Mouse (Mus musculus) heart, embryonic 13.5 days (tissue): Measurements from ENCODE around the gene 1700014D04Rik. TPM values are rescaled to one million over a fixed set of nuclear protein-coding genes. Genes with fewer than 3 reads are reported as not detected.
A peak's percentile ranks its signal among the peaks of the same experiment; 100 is the strongest.
"Not testable (repeated sequence)": the region's sequence is repeated elsewhere in the genome, so short reads cannot be mapped to it uniquely, and the experiment has no call there.

ENCODE experiments used
- ATAC-seq: fragments of 200-750 bp; cut with Nextera tagmentation; 2 replicates; pipeline ENCODE4 v1.8.0; 2017; ENCODE audit warnings: moderate TSS enrichment; ENCODE audit not compliant: insufficient number of reproducible peaks, low FRiP score, low TSS enrichment; ENCODE audit errors: extremely low read depth
- H3K27ac ChIP-seq: fragments of 300-500 bp; sonication (generic); replicated peaks from 2 replicates; pipeline ENCODE4 v1.5.1; 2015; ENCODE audit warnings: moderate library complexity, mild to moderate bottlenecking, inconsistent platforms
- H3K27me3 ChIP-seq: fragments of 300-500 bp; sonication (generic); replicated peaks from 2 replicates; pipeline ENCODE4 v1.6.1; 2015; ENCODE audit warnings: mild to moderate bottlenecking, inconsistent platforms
- H3K36me3 ChIP-seq: fragments of 300-500 bp; sonication (generic); 2 replicates; pipeline ENCODE4 v1.6.1; 2015; ENCODE audit warnings: mild to moderate bottlenecking, inconsistent platforms
- H3K4me1 ChIP-seq: fragments of 300-500 bp; sonication (generic); 2 replicates; pipeline ENCODE4 v1.6.1; 2015; ENCODE audit warnings: inconsistent platforms
- H3K4me2 ChIP-seq: fragments of 300-500 bp; sonication (generic); 2 replicates; pipeline ENCODE4 v1.6.1; 2015; ENCODE audit warnings: inconsistent platforms, mild to moderate bottlenecking, moderate library complexity
- H3K4me3 ChIP-seq: fragments of 300-500 bp; sonication (generic); 2 replicates; pipeline ENCODE4 v1.5.1; 2015; ENCODE audit warnings: moderate library complexity, mild to moderate bottlenecking, inconsistent platforms
- H3K9ac ChIP-seq: fragments of 300-500 bp; sonication (generic); 2 replicates; pipeline ENCODE4 v1.6.1; 2015; ENCODE audit warnings: inconsistent platforms, mild to moderate bottlenecking, moderate library complexity
- H3K9me3 ChIP-seq: fragments of 300-500 bp; sonication (generic); 2 replicates; pipeline ENCODE4 v1.6.1; 2016; ENCODE audit warnings: inconsistent platforms
- WGBS: fragments of 180-500 bp; shearing (Covaris S2); methylation state at CpG from one replicate; pipeline ENCODE4 v1.1.7; 2015; ENCODE audit warnings: mixed read lengths; 5-methylcytosine and 5-hydroxymethylcytosine counted together
- polyA plus RNA-seq: library from polyadenylated mRNA; unstranded; fragments of >200 nt; fragmentation: Nextera tagmentation; extraction: Ambion mirVana; gene quantifications from 2 replicates; pipeline ENCODE4 v1.2.1, GENCODE M21; 2015

Gene 1700014D04Rik
- polyA plus RNA-seq, 1 experiment from 2014 or later, result not detected

DNA sequence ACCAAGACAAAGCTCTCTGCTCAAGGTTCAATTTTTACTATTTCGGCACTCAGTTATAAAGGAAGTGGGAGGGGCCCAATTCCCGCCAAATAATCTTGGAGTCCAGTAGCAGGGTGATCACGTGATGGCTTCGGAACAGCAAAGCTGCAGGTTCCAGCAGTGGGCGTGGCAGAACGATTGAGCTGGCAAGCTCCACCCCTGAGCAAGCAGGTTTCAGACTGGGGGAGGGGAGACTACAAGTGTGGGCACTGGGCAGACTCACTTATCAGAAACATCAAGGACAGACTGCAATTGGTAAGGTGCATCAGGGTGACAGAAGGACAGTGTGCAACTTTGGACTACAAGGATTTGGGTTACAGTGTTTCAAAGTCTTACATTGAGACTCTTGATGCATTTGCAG, 12.2 kb downstream of the 1700014D04Rik start:
- H3K27me3 ChIP-seq, H3K9me3 ChIP-seq, H3K9ac ChIP-seq, H3K4me1 ChIP-seq, H3K4me2 ChIP-seq, H3K36me3 ChIP-seq, H3K27ac ChIP-seq, ATAC-seq, H3K4me3 ChIP-seq: not testable (repeated sequence)
- 29% methylated on average over 6 of the region's 6 CpGs for WGBS

DNA sequence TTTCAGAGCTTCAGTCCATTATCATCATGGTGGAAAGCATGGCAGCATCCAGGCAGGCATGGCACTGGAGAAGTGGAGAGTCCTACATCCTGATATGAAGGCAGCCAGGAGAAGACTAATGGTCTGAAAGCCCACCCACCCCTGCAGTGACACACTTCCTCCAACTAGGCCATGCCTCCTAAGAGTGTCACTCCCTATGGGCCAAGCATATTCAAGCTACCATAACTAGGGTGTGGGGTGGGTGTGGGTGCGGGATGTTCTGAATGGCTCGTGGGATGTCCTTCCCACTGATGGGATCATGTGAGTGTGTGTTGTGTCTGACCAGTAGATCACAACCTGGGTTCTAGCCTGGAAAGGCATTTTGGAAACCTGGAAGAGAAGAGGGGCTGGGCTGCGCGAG, 12.6 kb downstream of the 1700014D04Rik start:
- no peaks in the 10 kb centered on the region for H3K36me3 ChIP-seq
- no peaks in the 10 kb centered on the region for H3K9me3 ChIP-seq
- ATAC-seq, result no peak
- 0 out of 2 replicates have a peak, but pooled peaks cover 6% of the 10 kb centered on the region for H3K27me3 ChIP-seq
- no peak overlapping the region for H3K27ac ChIP-seq
- H3K9ac ChIP-seq, result no peak overlapping the region
- no peaks in the 10 kb centered on the region for H3K4me1 ChIP-seq
- WGBS, result 85% methylated on average over 4 of the region's 4 CpGs
- no peak overlapping the region for H3K4me3 ChIP-seq
- H3K4me2 ChIP-seq, result no peak overlapping the region

DNA sequence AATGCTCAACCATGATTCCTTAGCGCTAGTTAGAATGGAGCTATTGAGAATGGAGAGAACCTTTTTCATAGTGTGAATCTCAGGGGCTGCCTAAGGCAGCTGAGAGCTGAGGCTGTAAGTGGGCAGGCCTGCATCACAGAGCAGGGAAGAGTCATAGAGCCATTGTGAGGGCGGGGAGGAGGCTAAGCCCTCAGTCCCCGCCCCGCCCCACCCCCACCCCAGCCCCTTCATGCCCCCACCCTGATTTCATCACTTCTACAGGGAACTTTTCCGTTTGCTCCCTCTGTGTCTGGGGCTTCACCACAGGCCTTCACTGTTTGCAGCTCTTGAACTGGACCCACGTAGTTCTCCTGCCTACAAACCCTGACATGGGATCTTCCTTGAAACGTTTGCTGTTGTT, 14.9 kb downstream of the 1700014D04Rik start, which contains the start of gene Spata31d1d:
TSS of gene Spata31d1d (minus strand) at position 101 of the 400 bp plus-strand sequence.
- H3K4me1 ChIP-seq, result peaks cover 6% of the 10 kb centered on the region
- no peak within 1 kb of the TSS for H3K27ac ChIP-seq
- no peak for ATAC-seq
- no peaks in the 10 kb centered on the region for H3K36me3 ChIP-seq
- H3K4me2 ChIP-seq, result no peak within 1 kb of the TSS
- no peaks in the 10 kb centered on the region for H3K9me3 ChIP-seq
- WGBS, result 34% methylated on average over 7 of the region's 7 CpGs
- no peak within 1 kb of the TSS for H3K9ac ChIP-seq
- H3K27me3 ChIP-seq, result peaks cover 15% of the 10 kb centered on the region; the same call in 1 of the 2 replicates
- H3K4me3 ChIP-seq, result no peak within 1 kb of the TSS

DNA sequence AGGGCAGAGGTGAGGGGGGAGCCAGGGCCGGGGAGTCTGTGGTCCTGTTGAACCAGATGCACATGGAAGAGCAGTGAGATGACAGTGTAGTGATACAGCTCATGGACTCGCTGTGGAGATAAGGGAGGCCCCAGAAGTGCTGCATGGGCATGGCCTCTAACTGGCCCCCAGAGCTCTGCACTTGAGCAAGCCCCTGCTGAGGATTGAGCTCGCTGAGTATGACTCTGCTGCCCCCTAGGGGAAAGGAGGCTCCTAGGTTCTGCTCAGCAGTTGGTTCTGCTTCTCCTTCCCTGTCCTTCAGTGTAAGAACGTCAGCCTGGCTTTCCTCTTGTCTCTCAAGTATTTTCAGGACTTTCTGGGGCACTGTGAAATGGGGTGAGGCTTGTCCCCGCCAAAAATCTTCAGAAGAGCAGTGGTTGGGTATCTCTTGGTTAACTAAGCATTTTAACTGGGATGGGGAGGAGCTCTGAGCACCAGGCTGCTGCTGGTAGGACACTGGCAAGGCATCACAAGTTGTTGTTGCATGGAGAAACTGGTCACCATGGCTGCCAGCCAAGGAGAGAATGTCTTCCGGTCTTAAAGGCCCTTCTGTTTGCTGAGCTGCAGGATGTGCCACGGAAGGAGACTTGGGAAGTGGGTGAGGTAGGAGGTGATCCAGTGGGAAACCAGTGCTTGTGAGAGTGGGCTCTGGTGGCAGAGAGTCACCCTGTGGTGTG, 18.0 kb downstream of the 1700014D04Rik start:
- H3K9ac ChIP-seq, result peak overlapping the region; percentile 50; the same call in 1 of the 2 replicates
- no peak overlapping the region for H3K4me3 ChIP-seq
- H3K27ac ChIP-seq, result no peak overlapping the region
- peak overlapping the region; percentile 26; the same call in 1 of the 2 replicates for H3K4me2 ChIP-seq
- peaks cover 15% of the 10 kb centered on the region for H3K4me1 ChIP-seq
- H3K9me3 ChIP-seq, result no peaks in the 10 kb centered on the region
- no peaks in the 10 kb centered on the region for H3K36me3 ChIP-seq
- H3K27me3 ChIP-seq, result peaks cover 20% of the 10 kb centered on the region; the same call in 1 of the 2 replicates
- ATAC-seq, result peak; percentile 61
- 13% methylated on average over 7 of the region's 7 CpGs for WGBS

DNA sequence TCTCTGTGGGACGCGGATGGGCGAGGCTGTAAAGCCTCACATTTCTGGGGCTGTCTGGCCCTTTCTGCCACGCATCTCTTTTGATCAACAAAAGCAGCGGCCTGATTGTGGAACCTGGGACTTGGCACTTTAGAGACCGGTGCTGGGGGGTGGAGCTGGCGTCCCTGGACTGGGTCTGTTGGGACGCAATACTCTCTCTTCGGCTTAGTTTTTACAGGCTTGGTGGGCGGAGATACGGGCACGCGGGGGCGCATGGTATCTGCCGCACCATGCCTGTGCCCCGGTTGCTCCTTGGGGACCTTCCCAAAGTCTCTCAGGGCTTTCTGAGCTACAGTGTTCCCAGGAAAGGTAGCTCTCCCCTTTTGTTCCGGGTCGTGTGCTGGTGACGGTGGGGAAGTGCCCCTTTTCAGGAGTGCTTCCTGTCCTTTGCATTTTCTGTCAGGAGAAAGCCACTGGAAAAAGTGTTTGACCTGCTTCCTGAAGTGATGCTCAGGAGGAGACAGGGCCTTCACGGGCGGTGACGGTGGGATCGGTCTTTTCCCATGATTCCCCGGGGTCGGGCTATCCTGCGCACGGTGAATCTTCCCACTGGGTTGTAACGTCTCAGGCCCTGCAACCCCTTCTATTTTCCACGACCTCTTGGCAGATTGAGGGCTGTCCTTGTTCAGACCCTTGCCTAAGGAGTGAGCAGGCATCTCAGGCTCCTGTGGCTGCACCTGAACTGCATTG, 20.2 kb downstream of the 1700014D04Rik start:
- Histone ChIP-seq H3K9ac (peak overlapping the region; percentile 66), H3K27ac (no peak overlapping the region), H3K9me3 (no peaks in the 10 kb centered on the region), H3K4me1 (peaks cover 15% of the 10 kb centered on the region), H3K4me3 (peak overlapping the region; percentile 37), H3K27me3 (peaks cover 20% of the 10 kb centered on the region; the same call in 1 of the 2 replicates), H3K36me3 (no peaks in the 10 kb centered on the region), H3K4me2 (peak overlapping the region; percentile 65)
- WGBS, result 19% methylated on average over 29 of the region's 29 CpGs
- ATAC-seq, result no peak

DNA sequence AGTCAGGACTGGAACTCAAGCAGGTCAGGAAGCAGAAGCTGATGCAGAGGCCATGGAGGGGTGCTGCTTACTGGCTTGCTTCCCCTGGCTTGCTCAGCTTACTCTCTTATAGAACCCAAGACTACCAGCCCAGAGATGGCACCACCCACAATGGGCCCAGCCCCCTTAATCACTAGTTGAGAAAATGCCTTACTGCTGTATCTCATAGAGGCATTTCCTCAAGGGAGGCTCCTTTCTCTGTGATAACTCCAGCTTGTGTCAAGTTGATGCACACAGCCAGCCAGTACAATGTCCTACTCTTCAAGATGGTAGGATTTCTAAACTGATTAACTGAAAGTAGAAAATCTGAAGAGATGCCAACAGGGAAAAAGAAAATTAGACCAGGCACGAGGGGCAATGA, 24.5 kb downstream of the 1700014D04Rik start:
- H3K4me1 ChIP-seq, result peaks cover 20% of the 10 kb centered on the region
- not testable (repeated sequence) for H3K27ac ChIP-seq, H3K9me3 ChIP-seq, ATAC-seq, H3K27me3 ChIP-seq, H3K9ac ChIP-seq, H3K36me3 ChIP-seq, H3K4me2 ChIP-seq, H3K4me3 ChIP-seq
- WGBS, result 70% methylated on average over 1 of the region's 1 CpGs

DNA sequence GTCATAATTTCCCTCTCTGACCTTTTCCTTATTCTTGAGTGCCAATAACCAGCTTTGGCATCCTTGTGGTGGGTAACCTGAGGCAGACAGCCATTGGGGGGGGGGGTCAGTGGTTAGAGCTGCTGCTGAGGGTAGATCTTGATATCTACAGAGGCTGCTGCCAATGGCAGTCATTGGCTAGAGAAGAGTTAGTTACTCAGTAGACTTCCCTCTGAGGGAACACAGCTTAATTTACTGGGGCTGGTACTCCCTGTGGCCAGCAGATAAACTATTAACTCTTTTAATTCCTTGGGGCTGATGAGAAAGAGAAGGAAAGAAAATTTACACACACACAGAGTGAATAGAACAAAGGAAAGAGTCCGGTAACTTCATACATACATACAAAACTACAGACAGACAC, 27.1 kb downstream of the 1700014D04Rik start:
- 87% methylated on average over 1 of the region's 1 CpGs for WGBS
- H3K36me3 ChIP-seq, result no peaks in the 10 kb centered on the region
- no peak overlapping the region for H3K4me2 ChIP-seq
- peaks cover 11% of the 10 kb centered on the region for H3K4me1 ChIP-seq
- H3K9ac ChIP-seq, result no peak overlapping the region
- no peak for ATAC-seq
- H3K4me3 ChIP-seq, result no peak overlapping the region
- peak overlapping the region; percentile 12; the same call in 1 of the 2 replicates for H3K27ac ChIP-seq
- H3K9me3 ChIP-seq, result no peaks in the 10 kb centered on the region
- peaks cover 3% of the 10 kb centered on the region for H3K27me3 ChIP-seq

DNA sequence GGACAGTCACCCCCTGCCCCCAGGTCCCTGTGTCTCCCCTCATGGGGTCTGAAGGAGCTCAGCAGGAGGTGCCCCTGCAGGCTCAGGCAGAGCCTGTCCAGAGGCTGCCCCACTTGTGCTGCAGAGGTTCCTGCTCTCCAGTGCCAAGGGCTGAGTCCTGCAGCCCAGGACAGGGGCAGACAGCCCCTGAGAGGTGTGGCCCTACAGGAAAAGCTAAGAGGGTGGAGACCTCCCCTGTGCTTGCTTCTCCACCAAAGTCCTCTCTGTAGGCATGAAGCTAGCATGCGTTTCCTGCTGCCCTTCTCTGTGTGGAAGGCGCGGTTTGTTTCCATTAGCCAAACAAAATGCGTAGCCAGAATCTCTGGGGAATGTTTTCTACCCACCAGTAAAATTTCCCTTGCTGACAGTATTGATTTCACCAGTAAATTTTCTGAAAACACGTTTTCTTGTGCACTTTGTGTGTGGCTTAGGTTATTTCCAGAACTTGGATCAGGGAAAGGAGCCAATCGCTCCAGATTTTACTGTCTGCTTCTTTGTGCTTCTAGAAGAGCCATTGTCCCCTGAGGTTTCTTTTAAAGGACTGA, 27.6 kb downstream of the 1700014D04Rik start:
- H3K36me3 ChIP-seq, ATAC-seq, H3K9ac ChIP-seq, H3K9me3 ChIP-seq, H3K4me3 ChIP-seq, H3K27me3 ChIP-seq, H3K4me2 ChIP-seq: not testable (repeated sequence)
- WGBS, result 32% methylated on average over 6 of the region's 6 CpGs
- H3K27ac ChIP-seq, result peak overlapping the region; percentile 12; the same call in 1 of the 2 replicates
- H3K4me1 ChIP-seq, result peaks cover 11% of the 10 kb centered on the region

DNA sequence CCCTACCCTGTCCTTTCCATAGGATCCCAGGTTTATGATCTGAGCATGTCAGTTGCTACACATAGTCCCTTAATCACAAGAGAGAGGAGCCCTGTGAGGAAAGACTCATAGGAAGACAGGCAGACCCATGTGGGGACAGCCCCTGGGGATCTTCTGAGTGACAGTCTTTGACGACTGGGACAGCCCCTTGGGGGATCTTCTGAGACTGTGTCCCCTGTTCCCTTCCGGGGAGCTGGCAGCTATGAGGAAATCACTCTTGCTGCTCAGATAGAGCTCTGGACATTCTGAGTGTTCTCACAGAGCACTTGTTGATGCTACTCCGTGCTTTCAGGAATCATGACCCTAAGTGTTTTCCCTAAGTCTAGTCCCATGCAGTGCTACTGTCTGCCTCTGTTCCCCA, 32.8 kb downstream of the 1700014D04Rik start:
- no peak overlapping the region for H3K4me2 ChIP-seq
- 36% methylated on average over 3 of the region's 3 CpGs for WGBS
- H3K36me3 ChIP-seq, result no peaks in the 10 kb centered on the region
- H3K27me3 ChIP-seq, result peaks cover 18% of the 10 kb centered on the region
- H3K27ac ChIP-seq, result no peak overlapping the region
- H3K4me1 ChIP-seq, result 0 out of 2 replicates have a peak, but pooled peaks cover 3% of the 10 kb centered on the region
- H3K9ac ChIP-seq, result no peak overlapping the region
- no peak for ATAC-seq
- H3K9me3 ChIP-seq, result no peaks in the 10 kb centered on the region
- no peak overlapping the region for H3K4me3 ChIP-seq

DNA sequence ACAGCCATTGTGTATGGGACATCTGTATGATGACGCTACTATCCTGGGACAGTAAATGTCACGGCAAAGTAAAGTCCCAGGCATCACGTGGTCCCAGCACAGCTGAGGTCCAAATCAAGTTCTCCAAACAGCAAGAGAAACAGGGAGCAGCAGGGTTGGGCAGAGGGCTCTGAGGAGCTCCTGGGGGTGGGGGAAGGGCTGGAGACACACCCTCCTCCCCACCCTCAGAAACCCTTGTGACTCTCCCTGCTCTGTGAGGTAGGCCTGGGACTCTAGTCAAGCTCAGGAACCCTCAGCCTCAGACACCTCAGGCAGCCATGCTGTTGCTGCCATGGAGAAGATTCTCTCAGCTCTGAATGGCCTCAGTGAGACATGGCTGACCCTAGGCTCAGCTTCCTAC, 34.6 kb downstream of the 1700014D04Rik start, which contains the start of gene Spata31d1b:
TSS of gene Spata31d1b (plus strand) at position 301 of the 400 bp plus-strand sequence.
- not testable (repeated sequence) for H3K27ac ChIP-seq, ATAC-seq, H3K36me3 ChIP-seq, H3K9me3 ChIP-seq, H3K4me3 ChIP-seq, H3K4me2 ChIP-seq, H3K9ac ChIP-seq, H3K4me1 ChIP-seq
- 77% methylated on average over 3 of the region's 3 CpGs for WGBS
- peaks cover 18% of the 10 kb centered on the region for H3K27me3 ChIP-seq

DNA sequence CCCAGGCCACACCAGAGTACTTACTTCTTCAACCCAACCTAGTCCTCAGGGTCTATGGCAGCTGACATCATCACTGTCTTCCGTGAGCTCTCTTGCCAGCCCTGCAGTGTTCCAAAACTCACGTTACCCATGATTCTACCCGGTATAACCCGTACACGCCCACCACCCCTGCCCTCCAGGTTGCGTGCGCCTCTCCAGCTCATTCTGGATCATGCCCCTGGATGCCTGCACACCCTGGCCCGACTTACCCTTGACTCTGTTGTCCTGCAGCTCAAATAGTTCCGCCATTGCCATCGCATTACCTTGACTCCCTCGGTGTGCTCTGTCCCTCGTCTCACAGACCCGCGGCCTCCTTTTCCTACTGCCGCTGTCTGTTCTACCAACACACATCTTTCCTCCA, 36.3 kb downstream of the 1700014D04Rik start, which contains the start of gene Spata31d1a:
TSS of gene Spata31d1a (minus strand) at position 101 of the 400 bp plus-strand sequence.
- WGBS, result 84% methylated on average over 15 of the region's 15 CpGs
- H3K9ac ChIP-seq, result no peak within 1 kb of the TSS
- no peaks in the 10 kb centered on the region for H3K36me3 ChIP-seq
- no peak within 1 kb of the TSS for H3K4me3 ChIP-seq
- no peaks in the 10 kb centered on the region for H3K4me1 ChIP-seq
- H3K9me3 ChIP-seq, result no peaks in the 10 kb centered on the region
- H3K27ac ChIP-seq, result no peak within 1 kb of the TSS
- ATAC-seq, result no peak
- H3K4me2 ChIP-seq, result no peak within 1 kb of the TSS
- H3K27me3 ChIP-seq, result peaks cover 16% of the 10 kb centered on the region
